Mouse (Mus musculus) testis, adult 2 months (tissue): Measurements from ENCODE around the gene Tepp.

Experiments used
- CTCF ChIP-seq: fragments of 200-500 bp; IDR thresholded peaks from 2 replicates; pipeline ENCODE4 v1.5.1; 2012; ENCODE audit warnings: low read depth, mild to moderate bottlenecking, inconsistent platforms, low read length, moderate library complexity; ENCODE audit not compliant: control insufficient read depth, insufficient read depth, insufficient replicate concordance
- POLR2A ChIP-seq: fragments of 200-500 bp; IDR thresholded peaks from 2 replicates; pipeline ENCODE4 v1.6.1; 2012; ENCODE audit warnings: low read depth, mild to moderate bottlenecking, inconsistent platforms, low read length, moderate library complexity; ENCODE audit not compliant: control insufficient read depth

- TF ChIP-seq CTCF (no peak), POLR2A (no peak)
Measured at GRCm38 (mm10) chr8:95305526-95305925, 4.8 kb upstream of the Tepp start.
